Mouse (Mus musculus): ENCODE measurements around the gene Esrrg.

- TF ChIP-seq ETS1 (conservative IDR thresholded peaks at IDR 0.05; ENCODE audit: low read depth, low read length) (no peak), CHD1 (IDR thresholded peaks at IDR 0.05; ENCODE audit: low read depth, low read length) (no peak), CTCF (conservative IDR thresholded peaks at IDR 0.05 in 1 of 2, IDR thresholded peaks at IDR 0.05 in 1 of 2; ENCODE audit: low read depth in 2 of 2, low read length in 2 of 2) (no peak), POLR2A (IDR thresholded peaks at IDR 0.05; ENCODE audit: low read depth, low read length) (no peak), POLR2AphosphoS2 (IDR thresholded peaks at IDR 0.05; ENCODE audit: low read depth, low read length) (no peak), MEF2A (IDR thresholded peaks at IDR 0.05; ENCODE audit: borderline replicate concordance, low read depth, low read length) (no peak), USF1 (IDR thresholded peaks at IDR 0.05; ENCODE audit: low read depth, low read length) (no peak), JUND (conservative IDR thresholded peaks at IDR 0.05; ENCODE audit: low read depth, low read length) (no peak)
Observed at GRCm38 (mm10) chr1:188154466-188155110, 546.0 kb downstream of the Esrrg start.
